Mouse (Mus musculus): ENCODE data around the gene Sox12. TPM values are rescaled to one million over a fixed set of nuclear protein-coding genes. Genes with fewer than 3 reads are reported as not detected.

Sox12 gene
- polyA plus RNA-seq, 1 experiment from 2014 or later: 17.8 TPM

DNA sequence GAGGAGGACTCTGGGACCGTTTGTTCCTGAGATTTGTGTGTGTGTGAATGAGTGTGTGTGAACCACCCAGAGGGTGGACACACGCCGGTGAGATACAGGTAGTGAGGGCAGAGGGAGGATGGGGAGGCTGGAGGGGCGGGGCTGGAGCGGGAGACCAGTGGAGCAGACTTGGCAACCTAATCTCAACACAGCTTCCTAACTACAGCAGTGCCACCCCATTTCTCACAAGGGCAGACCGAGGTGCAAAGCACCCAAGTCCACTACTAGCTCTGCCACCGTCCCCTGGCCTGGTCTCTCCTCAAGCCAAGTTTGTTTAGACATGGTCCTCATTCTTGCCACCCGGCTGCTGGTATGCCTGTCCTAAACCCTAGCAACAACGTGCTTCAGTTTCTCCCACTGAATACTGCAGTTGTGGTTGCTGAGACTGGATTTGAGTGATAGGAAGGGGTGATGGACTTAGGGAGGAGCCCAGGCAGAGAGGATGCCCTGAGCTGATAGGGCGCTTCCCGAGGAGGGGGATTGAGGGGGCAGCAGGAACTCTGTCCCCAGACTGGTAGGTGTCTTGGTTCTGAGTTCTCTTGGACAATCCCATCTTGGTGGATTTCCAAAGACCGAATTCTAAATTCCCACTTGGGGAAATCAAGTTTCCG is 2.5 kb downstream of the Sox12 start:
- no peak for ATAC-seq (ENCODE audit: low FRiP score)
- Histone ChIP-seq H3K4me2 (peak overlapping the region; percentile 92), H3K4me3 (ENCODE audit: low read depth, low read length) (peak overlapping the region; percentile 90), H3K27me3 (ENCODE audit: control insufficient read depth, insufficient read depth, low read length) (no peaks in the 10 kb centered on the region), H3K9ac (ENCODE audit: low read length) (peak overlapping the region; percentile 98), H3K4me1 (ENCODE audit: control insufficient read depth, insufficient read depth, low read length) (peaks cover 34% of the 10 kb centered on the region), H3K27ac (ENCODE audit: low read depth, low read length) (peak overlapping the region; percentile 9; the same call in 1 of the 2 replicates), H3K36me3 (ENCODE audit: control insufficient read depth, insufficient read depth, low read length) (no peaks in the 10 kb centered on the region), H3K9me3 (ENCODE audit: control insufficient read depth, low read length) (no peaks in the 10 kb centered on the region)
- DNase-seq (ENCODE audit: low spot score, missing footprints): peak; percentile 94
- 20% methylated on average over 13 of the region's 13 CpGs for WGBS

DNA sequence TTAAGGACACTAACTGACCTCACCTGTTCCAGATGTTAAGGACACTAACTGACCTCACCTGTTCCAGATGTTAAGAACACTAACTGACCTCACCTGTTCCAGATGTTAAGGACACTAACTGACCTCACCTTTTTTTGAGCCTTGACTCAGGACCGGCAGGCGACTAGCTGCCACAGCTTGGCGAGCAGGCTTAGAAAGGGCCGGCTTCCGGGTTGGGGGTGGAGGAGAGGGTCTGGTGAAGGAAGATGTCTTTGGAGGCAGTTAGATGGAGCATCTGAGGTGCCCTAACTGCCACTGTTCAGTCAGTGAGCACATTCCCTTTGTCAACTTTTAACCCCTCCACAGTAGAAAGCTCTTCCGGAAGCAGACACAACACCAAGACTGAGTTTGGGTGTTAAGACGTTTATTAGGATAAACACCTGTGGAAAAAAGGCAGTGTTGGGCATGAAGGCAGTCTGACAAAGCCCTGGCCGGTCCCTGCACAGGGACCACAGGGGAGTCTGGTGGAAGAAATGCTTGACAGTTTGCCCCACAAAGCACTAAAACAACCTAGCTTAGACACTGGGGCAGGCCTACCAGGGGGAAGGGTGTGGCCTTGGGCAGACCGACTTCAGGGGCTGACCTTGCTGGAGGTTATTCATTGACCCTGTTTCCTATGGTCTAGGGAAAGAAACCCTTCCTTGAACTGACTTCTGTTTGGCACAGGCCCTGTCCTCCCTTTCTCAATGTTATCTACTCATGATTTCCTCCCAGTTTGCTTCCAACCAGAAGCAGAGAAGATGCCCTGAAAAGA is 4.4 kb downstream of the Sox12 start:
- Histone ChIP-seq H3K4me3 (ENCODE audit: low read depth, low read length) (no peak overlapping the region), H3K27ac (ENCODE audit: low read depth, low read length) (no peak overlapping the region), H3K36me3 (ENCODE audit: control insufficient read depth, insufficient read depth, low read length) (no peaks in the 10 kb centered on the region), H3K4me2 (no peak overlapping the region), H3K4me1 (ENCODE audit: control insufficient read depth, insufficient read depth, low read length) (peaks cover 21% of the 10 kb centered on the region), H3K9me3 (ENCODE audit: control insufficient read depth, low read length) (no peaks in the 10 kb centered on the region), H3K9ac (ENCODE audit: low read length) (no peak overlapping the region), H3K27me3 (ENCODE audit: control insufficient read depth, insufficient read depth, low read length) (no peaks in the 10 kb centered on the region)
- no peak for ATAC-seq (ENCODE audit: low FRiP score)
- WGBS: 45% methylated on average over 9 of the region's 9 CpGs
- DNase-seq (ENCODE audit: low spot score, missing footprints): peak; percentile 79

DNA sequence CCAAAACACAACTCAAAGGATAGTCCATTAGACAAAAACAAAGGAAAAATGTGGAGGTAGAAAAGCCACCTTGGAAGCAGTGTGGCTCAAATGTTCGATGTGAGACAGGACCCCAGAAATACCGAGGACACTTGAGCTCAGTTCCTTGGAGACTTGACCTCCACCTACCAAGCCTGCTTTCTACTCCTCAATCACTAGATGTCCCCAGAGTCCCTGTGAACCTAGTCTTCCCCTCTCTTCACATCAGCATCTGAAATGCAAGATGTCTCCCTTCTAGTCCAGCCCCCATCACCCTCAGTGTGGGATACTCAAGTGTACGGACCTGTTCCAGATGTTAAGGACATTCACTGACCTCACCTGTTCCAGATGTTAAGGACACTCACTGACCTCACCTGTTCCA is 5.1 kb downstream of the Sox12 start:
- no peak for ATAC-seq (ENCODE audit: low FRiP score)
- WGBS: 8% methylated on average over 3 of the region's 3 CpGs
- no peak overlapping the region for H3K4me2 ChIP-seq
- peaks cover 19% of the 10 kb centered on the region for H3K4me1 ChIP-seq (ENCODE audit: control insufficient read depth, insufficient read depth, low read length)
- H3K9ac ChIP-seq (ENCODE audit: low read length): no peak overlapping the region
- peak; percentile 90 for DNase-seq (ENCODE audit: low spot score, missing footprints)
- H3K27ac ChIP-seq (ENCODE audit: low read depth, low read length): no peak overlapping the region
- no peak overlapping the region for H3K4me3 ChIP-seq (ENCODE audit: low read depth, low read length)
- no peaks in the 10 kb centered on the region for H3K36me3 ChIP-seq (ENCODE audit: control insufficient read depth, insufficient read depth, low read length)
- no peaks in the 10 kb centered on the region for H3K9me3 ChIP-seq (ENCODE audit: control insufficient read depth, low read length)
- H3K27me3 ChIP-seq (ENCODE audit: control insufficient read depth, insufficient read depth, low read length): no peaks in the 10 kb centered on the region

DNA sequence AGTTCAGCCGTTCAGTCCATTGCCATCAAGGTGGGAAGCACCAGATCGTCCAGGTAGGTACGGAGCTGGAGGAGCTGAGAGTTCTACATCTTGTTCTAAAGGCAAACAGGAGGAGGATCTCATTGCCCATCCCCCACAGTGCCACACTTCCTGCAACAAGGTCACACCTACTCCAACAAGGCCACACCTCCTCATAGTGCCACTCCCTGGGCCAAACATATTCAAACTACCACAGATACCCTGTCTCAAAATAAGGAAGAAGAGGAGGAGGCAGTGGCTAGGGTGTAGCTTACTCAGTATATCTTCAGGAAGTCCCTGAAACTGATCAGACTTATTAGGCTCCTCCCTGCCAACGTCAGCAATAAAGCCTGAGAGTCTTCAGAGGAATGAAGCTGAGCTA is 13.7 kb downstream of the Sox12 start:
- no peak overlapping the region for H3K4me2 ChIP-seq
- H3K4me3 ChIP-seq (ENCODE audit: low read depth, low read length): no peak overlapping the region
- ATAC-seq (ENCODE audit: low FRiP score): no peak
- H3K9me3 ChIP-seq (ENCODE audit: control insufficient read depth, low read length): no peaks in the 10 kb centered on the region
- H3K36me3 ChIP-seq (ENCODE audit: control insufficient read depth, insufficient read depth, low read length): no peaks in the 10 kb centered on the region
- 88% methylated on average over 4 of the region's 4 CpGs for WGBS
- DNase-seq (ENCODE audit: low spot score, missing footprints): peak; percentile 8
- no peak overlapping the region for H3K9ac ChIP-seq (ENCODE audit: low read length)
- no peaks in the 10 kb centered on the region for H3K4me1 ChIP-seq (ENCODE audit: control insufficient read depth, insufficient read depth, low read length)
- H3K27me3 ChIP-seq (ENCODE audit: control insufficient read depth, insufficient read depth, low read length): no peaks in the 10 kb centered on the region
- H3K27ac ChIP-seq (ENCODE audit: low read depth, low read length): no peak overlapping the region

DNA sequence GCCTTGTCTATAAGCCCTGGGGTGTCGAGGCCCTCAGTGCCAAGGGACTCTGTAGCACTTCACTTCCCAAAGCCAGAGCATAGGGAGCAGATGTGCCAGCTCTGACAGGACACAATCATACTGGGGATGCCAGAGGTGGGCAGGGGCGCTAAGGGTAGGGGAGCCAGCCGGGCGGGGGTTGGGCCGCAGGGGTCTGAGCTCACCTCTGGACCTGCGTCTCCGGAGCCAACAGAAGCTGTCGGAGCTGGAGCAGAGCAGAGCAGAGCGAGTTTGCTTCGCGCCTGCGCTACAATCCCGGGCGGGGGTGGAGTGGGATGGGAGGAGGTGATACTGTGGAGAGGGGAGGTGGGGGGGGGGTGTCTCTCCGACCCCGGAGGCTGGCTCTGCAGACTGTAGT is 21.5 kb downstream of the Sox12 start, which contains the start of gene Nrsn2:
Gene Nrsn2 (minus strand): TSS at position 294 of the 397 bp plus-strand sequence.
- Histone ChIP-seq H3K27me3 (ENCODE audit: control insufficient read depth, insufficient read depth, low read length) (peaks cover 5% of the 10 kb centered on the region; the same call in 1 of the 2 replicates), H3K4me2 (peak within 1 kb of the TSS; percentile 44), H3K9ac (ENCODE audit: low read length) (peak within 1 kb of the TSS; percentile 28), H3K4me3 (ENCODE audit: low read depth, low read length) (peak within 1 kb of the TSS; percentile 16), H3K36me3 (ENCODE audit: control insufficient read depth, insufficient read depth, low read length) (no peaks in the 10 kb centered on the region), H3K27ac (ENCODE audit: low read depth, low read length) (peak within 1 kb of the TSS; percentile 72), H3K9me3 (ENCODE audit: control insufficient read depth, low read length) (no peaks in the 10 kb centered on the region), H3K4me1 (ENCODE audit: control insufficient read depth, insufficient read depth, low read length) (peaks cover 14% of the 10 kb centered on the region)
- DNase-seq (ENCODE audit: low spot score, missing footprints): peak; percentile 92
- peak; percentile 67 for ATAC-seq (ENCODE audit: low FRiP score)
- 1% methylated on average over 16 of the region's 16 CpGs for WGBS

DNA sequence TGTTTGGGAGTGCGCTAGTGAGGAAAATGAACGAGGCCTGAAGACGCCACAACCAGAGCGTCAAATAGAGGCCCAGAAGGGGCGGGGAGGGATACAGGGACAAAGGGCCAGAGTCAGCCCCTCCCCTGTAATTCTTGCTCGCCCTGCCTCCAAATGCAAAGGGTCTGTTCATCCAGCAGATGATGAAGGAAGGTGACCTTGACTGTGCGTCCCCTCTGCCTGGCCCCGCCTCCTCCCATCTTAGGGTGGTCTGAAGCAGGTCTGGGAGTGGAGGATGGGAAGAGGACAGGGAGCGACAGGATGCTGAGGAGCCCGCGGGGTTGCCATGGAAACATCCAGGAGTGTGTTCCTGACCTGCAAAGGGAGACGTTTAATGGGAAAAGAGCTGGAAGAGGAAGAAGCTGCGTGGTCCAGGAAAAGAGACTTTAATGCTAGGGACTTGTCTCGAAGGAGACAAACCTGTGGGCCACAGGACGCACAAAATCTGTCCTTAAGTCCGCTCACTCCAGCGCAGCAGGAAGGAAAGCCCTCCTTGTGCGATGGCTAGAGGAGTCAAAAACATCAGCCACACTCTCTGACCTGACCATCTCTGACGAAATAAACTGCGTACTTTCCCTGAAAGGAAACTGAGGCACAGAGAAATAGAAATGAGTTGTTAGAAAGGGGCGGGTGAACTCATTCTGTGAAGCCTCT is 22.1 kb downstream of the Sox12 start:
- WGBS: 2% methylated on average over 21 of the region's 21 CpGs

DNA sequence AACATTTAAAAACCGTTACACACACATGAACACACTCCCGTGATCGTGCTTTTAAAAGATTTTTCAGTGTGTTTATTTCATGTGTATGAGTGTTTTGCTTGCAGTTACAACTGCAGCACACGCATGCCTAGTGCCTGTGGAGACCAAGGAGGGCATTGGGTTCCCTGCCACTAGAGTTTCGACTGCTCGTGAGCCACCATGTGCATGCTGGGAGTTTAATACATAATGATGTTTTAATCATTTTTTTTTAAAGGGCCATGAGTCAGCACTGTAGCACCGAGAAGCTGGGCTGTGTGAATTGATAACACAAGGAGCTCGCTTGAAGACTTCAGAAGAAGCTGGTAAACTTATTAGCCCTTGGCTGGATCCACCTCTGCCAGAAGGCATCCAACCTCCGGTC is 24.3 kb downstream of the Sox12 start:
- no peaks in the 10 kb centered on the region for H3K9me3 ChIP-seq (ENCODE audit: control insufficient read depth, low read length)
- DNase-seq (ENCODE audit: low spot score, missing footprints) (no peak), ATAC-seq (ENCODE audit: low FRiP score) (no peak)
- H3K27ac ChIP-seq (ENCODE audit: low read depth, low read length): no peak overlapping the region
- H3K4me2 ChIP-seq: no peak overlapping the region
- peaks cover 14% of the 10 kb centered on the region for H3K4me1 ChIP-seq (ENCODE audit: control insufficient read depth, insufficient read depth, low read length)
- H3K27me3 ChIP-seq (ENCODE audit: control insufficient read depth, insufficient read depth, low read length): peaks cover 5% of the 10 kb centered on the region; the same call in 1 of the 2 replicates
- H3K36me3 ChIP-seq (ENCODE audit: control insufficient read depth, insufficient read depth, low read length): no peaks in the 10 kb centered on the region
- H3K4me3 ChIP-seq (ENCODE audit: low read depth, low read length): no peak overlapping the region
- 89% methylated on average over 9 of the region's 9 CpGs for WGBS
- no peak overlapping the region for H3K9ac ChIP-seq (ENCODE audit: low read length)

More for the DNA sequence above, 22.1 kb downstream of the Sox12 start:
- H3K27me3 ChIP-seq (ENCODE audit: control insufficient read depth, insufficient read depth, low read length): peaks cover 5% of the 10 kb centered on the region; the same call in 1 of the 2 replicates
- ATAC-seq (ENCODE audit: low FRiP score): peak; percentile 91
- peak; percentile 89 for DNase-seq (ENCODE audit: low spot score, missing footprints)
- peak overlapping the region; percentile 16 for H3K4me3 ChIP-seq (ENCODE audit: low read depth, low read length)
- peak overlapping the region; percentile 44 for H3K4me2 ChIP-seq
- peak overlapping the region; percentile 72 for H3K27ac ChIP-seq (ENCODE audit: low read depth, low read length)
- H3K9me3 ChIP-seq (ENCODE audit: control insufficient read depth, low read length): no peaks in the 10 kb centered on the region
- H3K4me1 ChIP-seq (ENCODE audit: control insufficient read depth, insufficient read depth, low read length): peaks cover 14% of the 10 kb centered on the region
- peak overlapping the region; percentile 28 for H3K9ac ChIP-seq (ENCODE audit: low read length)
- no peaks in the 10 kb centered on the region for H3K36me3 ChIP-seq (ENCODE audit: control insufficient read depth, insufficient read depth, low read length)

DNA sequence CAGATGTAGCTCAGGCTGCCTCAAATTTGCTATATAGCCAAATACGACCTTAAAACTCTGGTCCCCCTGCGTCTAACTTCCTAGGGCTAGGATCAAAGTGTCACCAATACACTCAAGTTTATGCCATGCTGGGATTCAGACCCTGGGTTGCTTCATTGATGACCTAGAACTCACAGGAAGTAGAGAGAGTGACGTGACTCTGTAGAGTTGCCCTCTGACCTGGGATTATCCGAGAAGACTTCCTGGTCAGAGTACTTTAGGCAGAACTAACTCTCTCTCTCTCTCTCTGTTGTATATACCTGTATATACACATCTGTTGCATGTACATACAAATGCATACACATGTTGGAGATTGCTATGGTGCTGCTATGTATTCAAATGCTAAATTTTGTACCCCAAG is 25.2 kb downstream of the Sox12 start:
- H3K36me3 ChIP-seq (ENCODE audit: control insufficient read depth, insufficient read depth, low read length): no peaks in the 10 kb centered on the region
- H3K4me2 ChIP-seq: no peak overlapping the region
- peaks cover 5% of the 10 kb centered on the region; the same call in 1 of the 2 replicates for H3K27me3 ChIP-seq (ENCODE audit: control insufficient read depth, insufficient read depth, low read length)
- WGBS: 67% methylated on average over 4 of the region's 4 CpGs
- no peak for ATAC-seq (ENCODE audit: low FRiP score)
- no peak overlapping the region for H3K9ac ChIP-seq (ENCODE audit: low read length)
- no peaks in the 10 kb centered on the region for H3K9me3 ChIP-seq (ENCODE audit: control insufficient read depth, low read length)
- DNase-seq (ENCODE audit: low spot score, missing footprints): peak; percentile 61
- no peak overlapping the region for H3K27ac ChIP-seq (ENCODE audit: low read depth, low read length)
- peaks cover 14% of the 10 kb centered on the region for H3K4me1 ChIP-seq (ENCODE audit: control insufficient read depth, insufficient read depth, low read length)
- no peak overlapping the region for H3K4me3 ChIP-seq (ENCODE audit: low read depth, low read length)

Measured in midbrain, embryonic 11.5 days (tissue).